Mouse (Mus musculus) left cerebral cortex, adult 2 months (tissue): ENCODE results near the gene Kpna3. TPM values are rescaled to one million over a fixed set of nuclear protein-coding genes. Genes with fewer than 3 reads are reported as not detected.
A peak's percentile ranks its signal among the peaks of the same experiment; 100 is the strongest.

Experiments
- DNase-seq, 2 experiments: peaks; one replicate each; pipeline ENCODE4 v3.0.0; 2021 to 2022; ENCODE audit warnings: low spot score in 2 of 2, mixed read lengths in 1 of 2; ENCODE audit errors: extremely low spot score in 1 of 2
- H3K27ac ChIP-seq: fragments of 200-600 bp; 2 replicates; pipeline ENCODE4 v1.8.1; 2022
- H3K4me3 ChIP-seq: fragments of 200-600 bp; 2 replicates; pipeline ENCODE4 v1.8.1; 2022
- CTCF ChIP-seq: fragments of 200-600 bp; IDR thresholded peaks from 2 replicates; pipeline ENCODE4 v1.8.1; 2022; ENCODE audit warnings: antibody characterized with exemption, mild to moderate bottlenecking, moderate library complexity
- intact Hi-C: fragments of 180-260 bp; cut with DNase I; formaldehyde crosslinking; loops from one replicate; pipeline ENCODE4 v1.15.1; 2025
- total RNA-seq, 2 experiments: library from RNA; stranded (reverse); gene quantifications; 2 replicates each; pipeline ENCODE4 v1.2.3; 2021

Kpna3 gene
- total RNA-seq, 2 experiments from 2014 or later: 66.1 to 72.7 TPM

GRCm38 (mm10) chr14:61425080-61425665, 14.5 kb downstream of the Kpna3 start:
- TF ChIP-seq CTCF: no peak
- DNase-seq: no peak
- Histone ChIP-seq H3K27ac (no peak overlapping the region), H3K4me3 (no peak overlapping the region)
- intact Hi-C loops: no loop called here

DNA sequence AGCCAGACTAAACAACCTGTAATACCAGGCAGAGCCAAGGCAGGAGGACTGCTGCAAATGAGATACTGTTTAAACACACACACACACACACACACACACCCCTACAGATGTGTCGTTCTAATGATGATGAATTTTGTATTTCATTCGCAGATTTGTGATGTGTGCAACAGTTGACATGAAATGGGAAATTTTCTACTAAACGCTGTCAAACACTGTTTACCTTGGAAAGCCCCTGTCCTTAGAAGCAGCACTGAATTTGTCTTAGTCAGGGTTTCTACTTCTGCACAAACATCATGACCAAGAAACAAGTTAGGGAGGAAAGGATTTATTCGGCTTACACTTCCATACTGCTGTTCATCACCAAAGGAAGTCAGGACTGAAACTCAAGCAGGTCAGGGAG, 24.0 kb downstream of the Kpna3 start:
- no peak for DNase-seq
- intact Hi-C loops: no loop called here
- Histone ChIP-seq H3K27ac (no peak overlapping the region), H3K4me3 (no peak overlapping the region)
- TF ChIP-seq CTCF: no peak

GRCm38 (mm10) chr14:61415311-61415710, 24.4 kb downstream of the Kpna3 start:
- intact Hi-C loops: no loop called here
- DNase-seq: no peak
- no peak overlapping the region for H3K27ac ChIP-seq
- no peak for TF ChIP-seq CTCF
- no peak overlapping the region for H3K4me3 ChIP-seq

- Histone ChIP-seq H3K27ac (no peak overlapping the region), H3K4me3 (no peak overlapping the region)
- TF ChIP-seq CTCF: no peak
- no peak for DNase-seq
- intact Hi-C loops: no loop called here
These were observed 24.9 kb downstream of the Kpna3 start for GRCm38 (mm10) chr14:61414808-61415207.

GRCm38 (mm10) chr14:61414199-61414598, 25.5 kb downstream of the Kpna3 start:
- no peak for TF ChIP-seq CTCF
- intact Hi-C loops: no loop called here

DNA sequence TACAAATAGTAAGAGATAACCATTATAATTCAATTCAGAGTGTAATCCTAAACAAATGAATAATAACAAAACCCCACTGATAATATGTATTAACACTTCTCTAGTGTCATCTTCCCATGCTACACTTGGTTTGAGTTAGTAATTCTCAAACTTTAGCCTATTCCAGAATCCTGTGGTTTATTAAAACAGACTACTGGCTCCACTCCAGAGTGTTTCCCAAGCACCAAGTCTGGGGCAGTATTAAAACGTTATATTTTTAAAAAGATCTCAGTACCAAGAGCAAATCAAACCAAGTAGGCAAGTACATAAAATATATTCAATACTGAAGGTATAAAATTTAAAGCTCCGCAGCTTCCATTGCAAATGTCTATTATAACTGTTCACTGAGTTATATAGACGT, 26.0 kb downstream of the Kpna3 start:
- TF ChIP-seq CTCF: no peak
- Histone ChIP-seq H3K4me3 (no peak overlapping the region), H3K27ac (no peak overlapping the region)
- DNase-seq: no peak
- intact Hi-C loops: no loop called here

More at GRCm38 (mm10) chr14:61414199-61414598, 25.5 kb downstream of the Kpna3 start:
- Histone ChIP-seq H3K4me3 (no peak overlapping the region), H3K27ac (no peak overlapping the region)
- no peak for DNase-seq

GRCm38 (mm10) chr14:61410020-61410419, 29.7 kb downstream of the Kpna3 start:
- no peak for DNase-seq
- Histone ChIP-seq H3K27ac (no peak overlapping the region), H3K4me3 (no peak overlapping the region)
- intact Hi-C loops: no loop called here
- TF ChIP-seq CTCF: no peak

- no peak for TF ChIP-seq CTCF
- Histone ChIP-seq H3K27ac (no peak overlapping the region), H3K4me3 (no peak overlapping the region)
- no peak for DNase-seq
- intact Hi-C loops: no loop called here
These were observed 32.6 kb downstream of the Kpna3 start for GRCm38 (mm10) chr14:61407055-61407454.

GRCm38 (mm10) chr14:61405761-61406160, 33.9 kb downstream of the Kpna3 start:
- no peak overlapping the region for H3K4me3 ChIP-seq
- no peak overlapping the region for H3K27ac ChIP-seq
- DNase-seq: no peak
- TF ChIP-seq CTCF: no peak
- intact Hi-C loops: no loop called here

DNA sequence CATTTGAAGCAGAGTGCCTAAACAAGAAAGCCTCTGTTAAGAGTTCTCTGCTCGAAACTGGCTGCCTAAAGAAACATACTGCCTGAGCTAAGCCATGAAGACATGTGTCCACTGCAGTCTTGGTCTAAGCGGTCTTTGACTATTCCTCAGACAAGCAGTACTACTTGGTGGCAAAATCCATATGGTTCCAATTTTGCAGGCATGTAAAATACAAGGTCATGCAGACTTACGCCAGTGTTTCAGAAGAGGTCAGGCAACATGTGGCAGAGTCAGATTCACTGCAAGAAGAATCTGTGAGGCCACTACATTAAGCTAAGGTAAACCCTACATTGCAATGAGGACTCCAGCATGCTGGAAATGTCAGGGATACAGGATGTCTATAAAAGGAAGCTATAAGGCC, 34.7 kb downstream of the Kpna3 start:
- Histone ChIP-seq H3K27ac (no peak overlapping the region), H3K4me3 (no peak overlapping the region)
- intact Hi-C loops: no loop called here
- no peak for DNase-seq
- no peak for TF ChIP-seq CTCF

DNA sequence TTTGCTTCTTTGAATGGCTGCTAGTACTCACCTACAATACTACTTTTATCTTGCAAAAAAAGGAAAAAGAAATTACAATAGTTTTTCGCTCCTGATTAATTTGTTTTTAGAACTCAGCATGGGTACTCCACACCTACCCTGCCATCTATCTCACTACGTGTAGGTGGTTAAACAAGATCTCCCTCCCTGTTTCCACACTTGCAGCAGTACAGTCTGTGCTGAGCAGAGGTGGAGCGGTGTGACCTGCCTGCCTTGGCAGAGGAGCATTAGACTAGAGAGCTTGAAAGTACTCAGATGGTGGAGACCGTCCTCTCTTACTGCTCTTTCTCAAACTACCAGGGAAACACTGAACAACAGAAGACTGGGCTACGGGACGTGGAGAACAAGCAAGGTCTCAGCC, 44.9 kb downstream of the Kpna3 start:
- TF ChIP-seq CTCF: no peak
- peak in 1 of 2 experiments; percentile 13 for DNase-seq
- Histone ChIP-seq H3K27ac (no peak overlapping the region), H3K4me3 (no peak overlapping the region)
- intact Hi-C loops: loop anchor here (5.0 kb wide), 1 partner anchor 43 kb away; the partner anchor contains the start of gene Kpna3

GRCm38 (mm10) chr14:61390586-61390985, 49.1 kb downstream of the Kpna3 start:
- no peak overlapping the region for H3K27ac ChIP-seq
- no peak for TF ChIP-seq CTCF
- no peak overlapping the region for H3K4me3 ChIP-seq
- no peak for DNase-seq
- intact Hi-C loops: no loop called here

- intact Hi-C loops: loop anchor here (10.0 kb wide), 1 partner anchor 188 kb away; the partner anchor contains the start of gene Spryd7
- Histone ChIP-seq H3K4me3 (no peak overlapping the region), H3K27ac (no peak overlapping the region)
- no peak for DNase-seq
- TF ChIP-seq CTCF: no peak; the same call in 1 of the 2 replicates
These were observed 72.4 kb downstream of the Kpna3 start for GRCm38 (mm10) chr14:61367290-61367689.
